Mouse (Mus musculus): Measurements from ENCODE around the gene Gm20695.

GRCm38 (mm10) chr16:3859254-3859653, 25.2 kb upstream of the Gm20695 start:
- no peak for TF ChIP-seq CTCF (IDR thresholded peaks at IDR 0.05; ENCODE audit: low read depth)
- no peak for TF ChIP-seq EP300 (IDR thresholded peaks at IDR 0.05; ENCODE audit: low read depth)
